Mouse (Mus musculus) embryonic facial prominence, embryonic 14.5 days (tissue): ENCODE measurements around the gene Mia2. TPM values are rescaled to one million over a fixed set of nuclear protein-coding genes. Genes with fewer than 3 reads are reported as not detected.
"Not testable (repeated sequence)": the region's sequence is repeated elsewhere in the genome, so short reads cannot be mapped to it uniquely, and the experiment has no call there.

Experiments used
- ATAC-seq: fragments of 200-750 bp; cut with Nextera tagmentation; 2 replicates; pipeline ENCODE4 v1.8.0; 2017; ENCODE audit warnings: low read depth, moderate number of reproducible peaks, moderate TSS enrichment
- DNase-seq: peaks from one replicate; pipeline ENCODE4 v3.0.0-alpha.2; 2015; ENCODE audit warnings: low spot score
- H3K27ac ChIP-seq: fragments of 300-500 bp; sonication (generic); replicated peaks from 2 replicates; pipeline ENCODE4 v1.5.1; 2014; ENCODE audit warnings: low read depth, mild to moderate bottlenecking, low read length, moderate library complexity
- H3K27me3 ChIP-seq: fragments of 300-500 bp; sonication (generic); replicated peaks from 2 replicates; pipeline ENCODE4 v1.6.1; 2014; ENCODE audit warnings: low read length; ENCODE audit not compliant: control insufficient read depth, insufficient read depth
- H3K36me3 ChIP-seq: fragments of 300-500 bp; sonication (generic); 2 replicates; pipeline ENCODE4 v1.6.1; 2014; ENCODE audit warnings: low read length, mixed read lengths; ENCODE audit not compliant: control insufficient read depth, insufficient read depth
- H3K4me1 ChIP-seq: fragments of 300-500 bp; sonication (generic); 2 replicates; pipeline ENCODE4 v1.6.1; 2014; ENCODE audit warnings: antibody characterized with exemption, low read length; ENCODE audit not compliant: control insufficient read depth, insufficient read depth
- H3K4me2 ChIP-seq: fragments of 300-500 bp; sonication (generic); 2 replicates; pipeline ENCODE4 v1.6.1; 2014; ENCODE audit warnings: low read depth, mild to moderate bottlenecking, low read length, moderate library complexity, mixed read lengths
- H3K4me3 ChIP-seq: fragments of 300-500 bp; sonication (generic); 2 replicates; pipeline ENCODE4 v1.5.1; 2014; ENCODE audit warnings: low read depth, mild to moderate bottlenecking, low read length
- H3K9ac ChIP-seq: fragments of 300-500 bp; sonication (generic); 2 replicates; pipeline ENCODE4 v1.6.1; 2014; ENCODE audit warnings: low read depth, mild to moderate bottlenecking, low read length, moderate library complexity, mixed read lengths
- H3K9me3 ChIP-seq: fragments of 300-500 bp; sonication (generic); 2 replicates; pipeline ENCODE4 v1.6.1; 2016; ENCODE audit warnings: low read length; ENCODE audit not compliant: control insufficient read depth
- WGBS: fragments of 180-500 bp; shearing (Covaris S2); extraction: QIAGEN DNeasy Blood & Tissue Kit; methylation state at CpG from one replicate; pipeline ENCODE4 v1.1.7; 2014; 5-methylcytosine and 5-hydroxymethylcytosine counted together
- polyA plus RNA-seq: library from polyadenylated mRNA; unstranded; fragments of >200 nt; fragmentation: Nextera tagmentation; extraction: Ambion mirVana; gene quantifications from 2 replicates; pipeline ENCODE4 v1.2.1, GENCODE M21; 2014

The Mia2 gene
- 53.9 and 58.2 TPM in 2 replicates for polyA plus RNA-seq

DNA sequence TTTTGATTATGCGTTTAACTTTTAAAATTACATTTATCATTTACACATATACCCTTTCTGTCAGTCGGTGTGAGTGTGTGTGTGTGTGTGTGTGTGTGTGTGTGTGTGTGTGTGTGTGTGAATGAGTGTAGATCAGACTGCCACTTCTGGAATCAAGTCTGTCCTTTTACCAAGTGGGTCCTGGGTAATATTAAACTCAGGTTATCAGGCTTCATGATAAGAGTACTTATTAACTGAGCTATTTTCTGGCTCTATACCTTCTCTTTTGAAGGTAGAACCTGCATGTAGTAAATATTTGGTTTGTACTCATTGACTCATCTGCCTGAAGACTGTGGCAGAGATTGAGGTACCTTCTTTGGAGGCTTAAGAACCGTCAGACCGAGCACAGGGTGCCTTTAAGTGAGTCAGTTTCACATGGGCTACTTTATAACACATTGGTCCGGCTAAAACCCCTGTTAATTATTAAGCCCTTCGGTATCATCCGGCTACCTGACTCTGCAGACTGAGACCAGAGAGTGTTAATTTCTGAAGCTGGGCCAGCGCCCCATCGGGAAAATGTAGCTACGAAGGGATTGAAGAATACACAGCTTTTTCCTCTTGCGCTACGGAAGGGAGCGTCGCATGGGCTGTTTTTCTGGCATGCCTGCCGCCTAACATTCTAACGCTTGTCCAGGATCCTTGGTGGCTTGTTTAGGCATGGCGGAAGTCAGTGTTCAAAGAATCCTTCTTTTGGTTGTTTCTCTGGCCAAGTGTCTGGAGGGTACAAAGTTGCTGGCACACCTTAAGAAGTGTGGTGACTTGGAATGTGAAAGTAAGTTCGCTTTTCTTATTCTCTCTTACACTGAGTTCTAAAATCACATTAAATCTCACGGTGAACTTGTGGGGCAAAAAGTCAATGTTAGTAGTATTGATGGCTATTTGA lies at the start of gene Mia2:
Gene Mia2, plus strand, starts transcription at position 696 of the 922 bp plus-strand sequence.
- no peak within 1 kb of the TSS for H3K4me3 ChIP-seq
- no peaks in the 10 kb centered on the region for H3K4me1 ChIP-seq
- 74% methylated on average over 19 of the region's 19 CpGs for WGBS
- no peaks in the 10 kb centered on the region for H3K9me3 ChIP-seq
- ATAC-seq = no peak
- no peaks in the 10 kb centered on the region for H3K36me3 ChIP-seq
- no peak within 1 kb of the TSS for H3K4me2 ChIP-seq
- no peak for DNase-seq
- no peaks in the 10 kb centered on the region for H3K27me3 ChIP-seq
- H3K27ac ChIP-seq = no peak within 1 kb of the TSS
- no peak within 1 kb of the TSS for H3K9ac ChIP-seq

DNA sequence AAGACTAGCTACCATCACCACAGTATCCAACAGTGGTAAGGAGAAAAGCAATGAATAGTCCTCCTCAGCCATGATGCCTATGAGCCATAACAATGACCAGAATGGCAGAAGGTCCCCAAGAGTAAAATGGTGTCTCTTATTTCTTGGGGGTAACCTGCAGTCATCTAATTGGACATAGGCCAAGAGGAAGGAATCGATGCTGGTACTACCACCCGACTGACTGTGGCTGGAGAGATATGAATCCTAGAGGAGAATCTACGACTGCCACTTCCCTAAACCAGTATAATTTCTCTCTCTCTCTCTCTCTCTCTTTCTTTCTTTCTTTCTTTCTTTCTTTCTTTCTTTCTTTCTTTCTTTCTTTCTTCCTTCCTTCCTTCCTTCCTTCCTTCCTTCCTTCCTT lies 43.1 kb upstream of the Mia2 start:
- Histone ChIP-seq H3K9ac (no peak overlapping the region), H3K27me3 (no peaks in the 10 kb centered on the region), H3K27ac (no peak overlapping the region), H3K36me3 (peaks cover 42% of the 10 kb centered on the region), H3K4me1 (no peaks in the 10 kb centered on the region), H3K4me2 (no peak overlapping the region), H3K9me3 (0 out of 2 replicates have a peak, but pooled peaks cover 4% of the 10 kb centered on the region), H3K4me3 (no peak overlapping the region)
- DNase-seq (no peak), ATAC-seq (no peak)
- WGBS = 97% methylated on average over 3 of the region's 3 CpGs

DNA sequence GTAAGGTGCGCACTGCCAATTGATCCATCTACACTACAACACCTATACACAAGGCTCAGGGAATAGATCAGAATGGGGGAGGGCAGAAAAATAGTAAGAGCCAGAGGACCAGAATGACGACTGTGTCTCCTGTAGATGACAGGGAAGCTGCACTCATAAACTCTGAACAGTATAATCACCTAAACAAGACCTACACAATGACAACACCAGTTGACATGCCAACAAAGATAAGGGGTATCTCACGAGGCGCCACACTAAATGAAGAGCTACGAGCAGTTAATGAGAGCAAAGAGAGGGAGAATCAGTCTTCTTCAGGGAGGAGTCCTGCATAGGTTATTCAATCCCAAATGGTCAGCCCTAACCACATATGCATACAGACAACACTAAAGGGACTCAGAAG lies 42.4 kb upstream of the Mia2 start:
- WGBS = 90% methylated on average over 5 of the region's 5 CpGs
- no peak overlapping the region for H3K9ac ChIP-seq
- DNase-seq (no peak), ATAC-seq (no peak)
- H3K4me2 ChIP-seq = no peak overlapping the region
- H3K27ac ChIP-seq = no peak overlapping the region
- H3K36me3 ChIP-seq = peaks cover 45% of the 10 kb centered on the region
- H3K9me3 ChIP-seq = 0 out of 2 replicates have a peak, but pooled peaks cover 4% of the 10 kb centered on the region
- no peak overlapping the region for H3K4me3 ChIP-seq
- H3K27me3 ChIP-seq = no peaks in the 10 kb centered on the region
- no peaks in the 10 kb centered on the region for H3K4me1 ChIP-seq

DNA sequence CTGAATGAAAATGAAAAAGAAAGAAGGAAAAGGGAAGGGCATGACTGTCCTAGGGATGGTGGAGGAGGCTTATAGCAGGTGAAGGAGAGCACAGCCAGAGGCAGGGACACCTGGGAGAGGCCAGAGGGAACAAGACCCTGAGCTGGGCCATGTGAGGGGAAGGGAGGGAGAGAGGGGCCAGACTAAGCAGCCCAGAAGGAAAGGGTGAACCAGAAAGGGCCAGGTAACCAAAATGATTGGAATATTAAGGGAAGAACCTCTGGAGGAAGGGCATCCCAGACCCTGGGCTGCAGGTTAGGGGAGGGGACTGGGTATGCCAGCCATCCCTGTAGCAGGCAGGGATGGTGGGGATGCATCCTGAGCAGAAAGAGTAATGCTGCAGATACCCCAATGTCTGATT lies 41.6 kb upstream of the Mia2 start:
- Histone ChIP-seq H3K27ac (no peak overlapping the region), H3K36me3 (peaks cover 43% of the 10 kb centered on the region), H3K4me1 (no peaks in the 10 kb centered on the region), H3K27me3 (no peaks in the 10 kb centered on the region), H3K4me3 (no peak overlapping the region), H3K4me2 (no peak overlapping the region), H3K9me3 (0 out of 2 replicates have a peak, but pooled peaks cover 4% of the 10 kb centered on the region), H3K9ac (no peak overlapping the region)
- ATAC-seq = no peak
- DNase-seq = no peak

DNA sequence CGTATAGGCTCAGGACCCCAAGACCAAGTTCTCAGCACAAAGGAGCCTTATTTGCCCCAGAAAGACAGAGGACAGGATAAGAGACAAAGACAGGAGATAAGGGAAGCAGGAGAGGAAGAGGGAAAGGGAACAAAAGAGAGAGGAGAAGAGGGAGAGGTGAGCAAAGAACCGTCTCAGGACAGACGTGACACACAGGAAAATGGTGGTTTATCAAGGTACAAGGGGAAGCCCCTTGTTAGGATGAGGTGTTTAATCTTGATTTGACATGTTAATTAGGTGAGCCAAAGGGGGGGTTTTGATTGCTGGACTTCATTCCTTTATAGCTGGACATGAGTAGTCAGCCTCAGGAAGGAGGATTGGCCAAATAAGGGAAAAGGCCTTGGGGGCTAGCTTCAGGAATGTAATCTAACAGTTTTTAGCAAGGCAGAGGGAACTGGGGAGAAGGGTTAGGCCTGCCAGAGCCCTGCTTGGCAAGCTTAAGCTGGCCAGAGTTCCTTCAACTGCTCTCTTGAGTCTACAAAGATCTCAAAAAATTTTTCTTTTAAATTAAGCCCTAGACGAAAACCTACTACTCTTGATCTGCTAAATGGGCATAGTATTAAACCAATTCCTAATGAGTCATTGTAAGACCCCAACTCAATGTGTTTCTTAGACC lies 40.3 kb upstream of the Mia2 start:
- Histone ChIP-seq H3K9ac (no peak overlapping the region), H3K27me3 (no peaks in the 10 kb centered on the region), H3K4me1 (peaks cover 6% of the 10 kb centered on the region), H3K4me3 (no peak overlapping the region), H3K36me3 (peaks cover 36% of the 10 kb centered on the region), H3K9me3 (0 out of 2 replicates have a peak, but pooled peaks cover 4% of the 10 kb centered on the region), H3K4me2 (no peak overlapping the region), H3K27ac (no peak overlapping the region)
- WGBS = 80% methylated on average over 4 of the region's 4 CpGs
- DNase-seq (no peak), ATAC-seq (no peak)

DNA sequence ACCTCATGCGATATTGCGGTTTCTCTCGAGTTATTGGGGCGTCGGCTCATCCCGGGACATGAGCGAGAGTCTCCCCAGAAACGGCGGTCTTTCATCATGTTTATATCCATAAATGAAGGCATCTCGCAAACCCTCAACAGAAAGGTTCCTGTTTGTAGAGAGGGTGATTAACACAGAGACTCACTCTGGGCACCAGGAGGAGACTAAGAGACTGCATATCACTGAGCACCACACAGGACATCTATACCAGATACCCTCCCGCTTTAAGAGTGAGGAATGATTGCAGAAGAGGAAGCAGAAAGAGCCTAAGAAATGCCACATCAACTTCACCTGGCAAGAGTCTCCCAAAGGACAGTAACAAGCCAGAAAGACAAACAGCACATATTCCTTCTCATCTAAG lies 39.4 kb upstream of the Mia2 start:
- Histone ChIP-seq H3K9me3 (0 out of 2 replicates have a peak, but pooled peaks cover 4% of the 10 kb centered on the region), H3K36me3 (peaks cover 36% of the 10 kb centered on the region), H3K4me3 (no peak overlapping the region), H3K4me2 (no peak overlapping the region), H3K4me1 (peaks cover 6% of the 10 kb centered on the region), H3K27ac (no peak overlapping the region), H3K9ac (no peak overlapping the region), H3K27me3 (no peaks in the 10 kb centered on the region)
- ATAC-seq (no peak), DNase-seq (no peak)
- over 99% methylated on average over 11 of the region's 11 CpGs for WGBS

DNA sequence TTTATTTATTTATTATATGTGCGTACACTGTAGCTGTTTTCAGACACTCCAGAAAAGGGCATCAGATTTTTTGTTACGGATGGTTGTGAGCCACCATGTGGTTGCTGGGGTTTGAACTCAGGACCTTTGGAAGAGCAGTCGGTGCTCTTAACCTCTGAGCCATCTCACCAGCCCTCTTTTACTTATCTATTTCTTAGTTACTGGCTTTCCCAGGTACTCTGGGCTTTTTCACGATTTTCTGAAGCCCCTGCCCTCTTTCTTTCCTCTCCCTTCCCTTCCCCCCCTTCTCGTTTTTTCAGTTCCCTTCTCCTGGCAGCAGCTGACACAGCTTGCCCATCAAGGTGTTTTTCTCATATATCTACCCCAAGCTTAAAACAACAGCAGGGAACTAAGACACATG lies 37.4 kb upstream of the Mia2 start:
- not testable (repeated sequence) for ATAC-seq, H3K4me2 ChIP-seq, H3K9ac ChIP-seq, DNase-seq, H3K9me3 ChIP-seq, H3K4me1 ChIP-seq, H3K27me3 ChIP-seq, H3K4me3 ChIP-seq, H3K27ac ChIP-seq
- WGBS = 87% methylated on average over 5 of the region's 5 CpGs
- H3K36me3 ChIP-seq = peaks cover 30% of the 10 kb centered on the region

DNA sequence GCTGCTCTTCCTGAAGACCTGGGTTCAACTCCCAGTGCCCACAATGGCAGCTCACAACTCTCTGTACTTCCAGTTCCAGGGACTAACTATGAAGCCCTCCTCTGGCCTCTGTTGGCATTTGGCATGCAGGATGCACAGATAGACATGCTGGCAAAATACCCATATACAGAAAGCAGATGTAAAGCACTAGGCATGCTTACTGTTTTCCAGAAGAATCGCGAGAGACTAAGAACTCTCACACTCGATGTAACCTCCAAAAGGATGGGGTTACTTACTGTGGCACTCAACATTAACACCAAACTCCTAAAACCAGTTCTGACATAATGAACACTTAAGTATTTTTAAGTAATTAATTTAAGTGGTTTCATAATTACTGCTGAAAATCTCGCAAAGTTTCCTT lies 35.3 kb upstream of the Mia2 start:
- no peaks in the 10 kb centered on the region; the same call in 1 of the 2 replicates for H3K27me3 ChIP-seq
- peaks cover 6% of the 10 kb centered on the region for H3K4me1 ChIP-seq
- H3K36me3 ChIP-seq = peaks cover 30% of the 10 kb centered on the region
- DNase-seq = no peak
- H3K9me3 ChIP-seq = 0 out of 2 replicates have a peak, but pooled peaks cover 4% of the 10 kb centered on the region
- H3K4me3 ChIP-seq = peak overlapping the region; percentile 54
- peak overlapping the region; percentile 79 for H3K9ac ChIP-seq
- no peak for ATAC-seq
- WGBS = 33% methylated on average over 4 of the region's 4 CpGs
- peak overlapping the region; percentile 71 for H3K4me2 ChIP-seq
- peak overlapping the region; percentile 87 for H3K27ac ChIP-seq
